Mouse (Mus musculus) heart, adult 18-20 months (tissue): ENCODE data around the gene Tmem185b. TPM values are rescaled to one million over a fixed set of nuclear protein-coding genes. Genes with fewer than 3 reads are reported as not detected.

ENCODE experiments used
- DNase-seq, 2 experiments: peaks; one replicate each; pipeline ENCODE4 v3.0.0; 2021 to 2022; ENCODE audit warnings: mixed read lengths in 1 of 2
- total RNA-seq, 2 experiments: library from RNA; stranded (reverse); gene quantifications; 2 replicates each; pipeline ENCODE4 v1.2.3; 2021

The Tmem185b gene
- total RNA-seq, 2 experiments from 2014 or later: 13.5 to 15.6 TPM

DNA sequence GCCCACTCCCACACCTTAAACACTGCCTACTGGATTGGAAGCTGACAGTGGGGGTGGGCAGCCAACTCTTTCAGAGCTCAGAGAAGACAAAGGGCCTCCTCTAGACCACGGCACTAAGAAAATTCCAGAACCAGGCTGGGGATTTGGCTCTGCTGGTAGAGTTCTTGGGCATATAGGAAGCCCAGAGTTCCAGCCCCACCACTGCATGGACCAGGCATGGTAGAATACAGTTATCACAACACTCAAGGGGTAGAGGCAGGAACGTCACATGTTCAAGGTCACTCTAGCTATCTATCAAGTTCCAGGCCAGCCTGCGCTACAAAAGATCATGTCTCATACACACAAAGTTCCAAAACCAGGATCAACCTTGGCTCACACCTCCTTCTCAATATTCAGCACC is 22.8 kb upstream of the Tmem185b start:
- no peak for DNase-seq

DNA sequence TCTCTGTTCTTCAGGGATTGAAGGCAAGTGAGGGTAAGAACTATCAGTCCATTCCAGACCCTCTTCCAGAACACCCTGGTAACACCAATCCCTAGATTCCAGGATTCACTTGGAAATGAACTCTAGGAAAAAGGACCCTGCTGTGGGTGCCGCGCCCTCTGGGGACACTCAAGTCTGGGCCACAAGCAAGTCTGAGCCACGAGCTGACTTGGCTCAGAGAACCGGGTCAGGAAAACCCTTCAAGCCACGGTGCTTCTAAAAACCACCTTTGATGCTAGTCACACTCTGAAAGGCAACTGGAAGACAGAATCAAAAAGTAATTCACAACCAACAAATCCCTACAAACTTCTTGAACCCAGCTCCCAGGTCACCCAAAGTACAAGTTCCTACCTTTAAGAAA is 22.2 kb upstream of the Tmem185b start:
- no peak for DNase-seq

DNA sequence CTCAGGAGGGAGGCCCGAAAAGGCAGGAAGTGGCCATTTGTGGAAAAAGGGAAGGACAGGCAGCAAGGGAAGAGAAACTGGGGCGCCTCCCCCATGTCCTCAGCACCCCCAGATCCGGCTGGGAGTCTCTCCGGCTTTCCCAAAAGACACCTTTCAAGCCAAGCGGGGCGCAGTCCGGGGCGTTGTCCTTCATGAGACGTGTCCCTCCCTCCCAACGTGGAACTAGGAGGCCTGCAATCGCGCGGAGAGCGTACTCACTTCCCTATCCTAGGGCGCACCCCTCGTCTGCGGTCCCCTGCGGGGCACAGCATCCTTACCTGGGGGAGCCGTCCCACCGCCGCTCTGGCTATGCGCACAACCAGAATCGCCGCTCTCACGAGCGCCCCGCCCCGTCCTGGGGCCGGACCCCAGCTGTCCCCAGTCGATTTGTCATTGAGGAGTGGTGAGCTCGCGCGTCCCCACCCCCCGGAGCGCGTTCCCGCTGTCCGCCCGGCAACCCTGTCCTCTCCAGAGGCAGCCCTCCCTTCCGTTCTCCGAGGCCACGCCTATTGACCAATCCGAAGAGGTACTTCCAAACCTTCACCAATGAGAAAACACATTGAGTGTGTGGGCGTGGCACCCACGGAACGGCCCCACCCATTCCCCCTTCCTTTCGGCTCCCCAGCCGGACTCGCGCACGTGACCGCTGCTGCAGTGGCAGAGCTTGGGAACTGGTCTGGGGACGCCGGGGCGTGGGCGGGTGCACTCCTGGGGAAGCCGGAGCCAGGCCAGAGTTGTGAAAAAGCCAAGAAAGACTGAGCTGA is 21.5 kb upstream of the Tmem185b start, which contains the start of gene Ralb:
Ralb (minus strand) TSS at position 535 of the 803 bp plus-strand sequence.
- peak; percentile 98 to 100 for DNase-seq

DNA sequence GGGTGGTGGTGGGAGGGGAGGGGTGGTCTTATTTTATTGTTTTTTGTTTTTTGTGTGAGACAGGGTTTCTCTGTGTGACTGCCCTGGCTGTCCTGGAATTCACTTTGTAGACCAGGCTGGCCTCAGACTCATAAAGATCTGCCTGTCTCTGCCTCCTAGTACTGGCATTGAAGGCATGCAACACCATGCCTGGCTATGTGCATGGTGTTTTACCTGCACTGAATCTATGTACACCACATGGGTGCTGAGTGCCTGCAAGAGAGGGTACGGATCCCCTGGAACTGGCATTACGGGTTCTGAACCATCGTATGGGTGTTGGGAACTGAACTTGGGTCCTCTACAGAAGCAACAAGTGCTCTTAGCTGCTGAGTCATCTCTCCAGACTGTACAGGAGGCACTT is 20.0 kb upstream of the Tmem185b start:
- no peak for DNase-seq

DNA sequence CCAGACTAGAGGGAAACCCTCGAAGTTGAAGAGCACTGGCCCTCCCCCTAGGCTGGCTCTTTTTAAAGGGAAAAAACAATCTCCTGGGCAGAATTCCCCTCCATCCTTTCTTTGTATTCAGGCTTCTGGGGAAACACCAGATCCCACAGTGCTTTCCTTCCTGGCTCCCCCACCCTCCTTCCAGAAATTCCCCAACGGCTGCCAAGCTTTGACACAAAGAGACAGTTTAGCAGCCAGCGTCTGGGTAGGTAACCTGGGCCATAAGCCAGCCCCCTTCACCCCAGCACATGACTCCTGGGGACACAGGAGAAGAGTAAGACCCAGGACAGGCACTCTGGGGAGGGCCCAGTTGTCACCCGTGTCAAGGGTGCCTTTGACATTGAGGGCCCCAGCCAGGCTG is 17.4 kb upstream of the Tmem185b start:
- DNase-seq: peak; percentile 51 to 85

DNA sequence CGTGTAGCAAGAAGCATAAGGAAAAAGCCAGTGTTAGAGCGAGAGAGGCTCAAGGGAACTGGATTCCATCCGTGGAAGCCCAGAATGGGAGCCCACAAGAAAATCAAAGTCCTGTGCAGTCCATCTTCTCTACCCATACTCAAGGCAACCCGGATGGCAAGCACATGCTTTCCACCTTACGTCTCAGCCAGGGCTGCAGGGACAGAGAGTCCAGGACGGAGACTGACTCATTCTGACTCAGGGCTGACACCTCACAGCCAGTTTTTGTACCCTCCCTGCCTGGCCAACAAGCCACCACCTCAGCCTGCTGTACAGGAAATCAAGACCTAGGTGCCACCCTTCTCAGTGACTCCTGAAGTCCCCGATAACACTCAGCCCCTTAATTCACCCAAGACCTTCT is 16.5 kb upstream of the Tmem185b start:
- peak in 1 of 2 experiments; percentile 21 for DNase-seq

DNA sequence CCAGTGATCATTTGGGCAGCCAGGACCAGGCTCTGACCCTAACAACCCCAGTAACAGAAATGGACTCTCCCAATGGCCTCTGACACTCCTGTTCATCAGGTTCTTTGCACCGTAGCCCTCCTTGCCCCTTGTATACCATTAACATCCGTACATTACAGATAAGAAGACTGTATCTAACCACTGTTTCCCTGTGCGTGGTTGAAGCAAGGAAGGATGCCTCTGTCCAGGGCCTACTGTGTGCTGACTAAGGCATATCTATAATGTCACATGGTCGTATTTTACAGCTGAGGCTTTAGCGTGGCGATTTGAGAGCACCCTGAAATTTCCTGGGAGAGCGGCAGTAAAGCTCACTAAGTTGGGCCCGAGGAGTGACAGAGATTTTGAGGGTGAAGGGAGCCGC is 15.6 kb upstream of the Tmem185b start:
- DNase-seq: no peak

DNA sequence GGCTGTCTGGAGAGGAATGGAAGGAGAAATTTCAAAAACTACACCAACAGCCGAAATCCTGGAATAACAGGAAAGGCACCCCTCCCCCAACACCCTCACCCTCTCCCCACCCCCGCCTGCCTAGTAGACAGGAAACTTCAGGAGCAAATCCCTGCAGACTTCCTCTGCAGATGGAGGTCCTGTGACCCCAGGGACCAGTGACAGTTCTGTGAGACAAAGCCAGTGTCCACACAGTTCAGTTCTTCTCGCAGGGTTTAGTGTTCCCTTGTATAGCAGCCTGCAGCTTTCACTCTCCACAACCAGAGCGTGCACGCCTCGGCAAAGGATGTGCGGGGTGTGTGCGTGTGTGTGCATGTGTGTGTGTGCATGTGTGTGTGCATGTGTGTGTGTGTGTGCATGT is 15.1 kb upstream of the Tmem185b start:
- peak in 1 of 2 experiments; percentile 57 for DNase-seq

DNA sequence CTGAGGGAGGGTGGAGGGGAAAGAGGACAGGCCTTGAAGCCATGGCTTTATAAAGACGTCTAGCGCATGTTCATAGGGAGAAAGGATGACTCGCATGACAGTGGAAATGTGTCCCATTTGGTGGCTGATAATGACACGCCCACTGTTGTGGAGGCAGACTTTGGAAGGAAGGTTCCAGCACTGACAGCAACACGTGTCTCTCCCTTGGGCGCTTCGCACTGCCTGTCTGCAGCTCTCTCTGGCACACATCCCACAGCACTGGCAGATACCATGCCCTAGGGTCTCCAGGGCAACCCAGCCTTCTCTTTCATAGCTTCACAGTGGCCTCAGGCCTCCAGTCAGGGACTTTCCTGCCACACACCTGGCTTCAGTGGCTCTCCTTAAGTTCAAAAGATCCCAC is 7.9 kb upstream of the Tmem185b start:
- DNase-seq: no peak

DNA sequence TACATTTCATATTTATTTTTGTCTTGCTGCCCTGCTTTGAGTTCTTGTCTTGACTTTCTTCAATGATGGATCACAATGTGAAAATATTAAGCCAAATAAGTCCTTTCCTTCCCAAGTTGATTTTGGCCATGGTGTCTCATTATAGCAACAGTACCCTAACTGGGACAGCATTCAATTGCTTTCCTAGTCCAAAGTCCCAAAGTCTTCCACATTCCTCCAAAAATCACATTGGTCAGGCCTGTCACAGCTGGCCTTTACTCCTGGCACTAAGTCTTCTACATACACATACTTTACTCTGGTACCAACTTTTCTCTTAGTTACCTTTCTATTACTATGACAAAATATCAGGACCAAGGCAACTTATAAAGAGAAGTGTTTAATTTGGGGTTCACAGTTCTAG is 7.2 kb upstream of the Tmem185b start:
- DNase-seq: no peak

DNA sequence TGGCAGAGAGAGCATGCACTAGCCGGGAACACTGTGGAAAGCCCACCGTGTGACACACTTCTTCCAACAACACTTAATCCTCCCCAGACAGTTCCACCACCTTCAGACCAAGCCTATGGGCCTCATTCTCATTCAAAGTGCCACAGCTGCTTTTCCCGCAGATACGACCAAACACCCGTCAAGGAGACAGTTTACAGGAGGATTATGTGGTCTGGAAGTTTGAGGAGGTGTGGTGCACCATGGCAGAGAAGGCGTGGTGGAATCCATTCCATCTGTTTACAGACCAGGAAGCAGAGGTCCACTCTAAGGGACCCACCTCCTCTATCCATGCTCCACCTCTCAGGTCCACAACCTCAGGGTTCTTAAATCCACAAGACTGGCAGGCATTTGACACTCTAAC is 6.7 kb upstream of the Tmem185b start:
- no peak for DNase-seq

DNA sequence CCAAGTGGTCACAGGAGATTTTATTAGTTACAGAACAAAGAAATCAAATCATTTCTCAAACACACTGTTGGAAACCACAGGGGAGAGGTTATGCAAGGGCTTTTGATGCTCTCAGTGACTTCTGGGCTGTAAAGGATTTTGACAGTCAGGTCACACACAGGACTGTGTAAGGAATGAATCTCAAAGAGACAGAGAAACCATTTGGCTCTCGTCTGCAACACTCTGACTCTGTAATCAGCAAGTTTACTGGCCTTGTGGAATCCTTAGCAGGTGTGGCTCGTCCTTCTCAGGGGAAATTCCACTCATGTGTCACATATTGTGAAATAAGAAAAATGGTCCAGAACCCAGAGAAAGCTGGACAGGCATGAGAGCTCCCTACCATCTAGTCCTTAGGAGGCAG is 4.9 kb upstream of the Tmem185b start:
- peak in 1 of 2 experiments; percentile 21 for DNase-seq

DNA sequence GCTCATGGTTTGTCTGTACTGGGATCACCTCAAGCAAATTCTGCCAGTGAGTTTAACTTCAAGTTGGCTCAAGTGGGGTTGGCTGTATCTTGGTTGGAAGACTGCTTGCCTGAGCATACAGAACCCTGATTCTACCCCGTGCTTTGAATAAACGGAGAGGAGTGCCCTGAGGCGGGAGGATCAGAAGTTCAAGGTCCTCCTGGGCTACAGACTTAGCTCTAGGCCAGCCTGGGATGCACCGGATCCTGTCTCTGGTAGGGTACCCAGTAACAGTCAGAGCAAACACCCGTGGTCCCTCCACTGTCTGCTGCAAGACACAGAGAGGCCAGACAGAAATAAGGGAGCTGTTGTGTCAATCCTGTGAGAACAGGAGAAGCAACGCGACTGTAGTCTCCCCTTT is 4.3 kb upstream of the Tmem185b start:
- no peak for DNase-seq

DNA sequence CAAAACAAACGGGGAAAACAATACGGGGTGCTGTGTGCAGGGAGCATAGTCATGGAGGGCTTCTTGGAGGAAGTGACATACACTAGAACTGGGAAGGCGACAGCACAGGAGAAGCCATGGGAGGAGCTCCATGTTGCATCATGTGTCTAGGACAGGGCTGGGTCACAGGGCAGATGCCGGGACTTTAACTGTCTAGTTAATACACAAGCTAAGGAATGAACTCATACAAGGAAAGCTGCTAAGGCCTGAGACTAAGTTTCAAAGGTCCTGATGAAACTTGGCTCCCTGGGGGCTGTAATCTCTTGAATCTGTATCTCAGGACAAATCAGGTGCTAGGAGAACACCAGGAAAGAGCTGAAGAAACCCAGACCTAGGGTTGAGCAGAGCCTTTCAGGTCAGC is 3.2 kb upstream of the Tmem185b start:
- no peak for DNase-seq

DNA sequence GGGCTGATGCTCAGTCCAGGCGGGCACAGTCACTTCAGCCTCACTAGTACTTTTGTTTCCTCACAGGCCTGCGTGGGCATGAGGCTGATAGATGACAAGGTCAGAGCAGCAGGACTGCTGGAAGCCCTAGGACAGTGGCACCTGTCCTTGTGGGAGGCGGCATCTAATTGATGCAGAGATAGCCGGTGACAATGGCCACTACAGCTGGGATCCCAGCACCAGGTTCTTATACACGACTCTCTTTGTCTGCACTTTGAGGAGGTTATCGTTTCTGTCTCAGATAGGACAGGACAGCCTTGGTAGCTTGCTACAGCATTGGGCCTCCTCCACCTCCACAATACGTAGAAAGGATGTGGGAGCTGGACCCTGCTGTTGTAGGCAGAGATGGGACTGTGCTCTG is 2.6 kb upstream of the Tmem185b start:
- DNase-seq: no peak

DNA sequence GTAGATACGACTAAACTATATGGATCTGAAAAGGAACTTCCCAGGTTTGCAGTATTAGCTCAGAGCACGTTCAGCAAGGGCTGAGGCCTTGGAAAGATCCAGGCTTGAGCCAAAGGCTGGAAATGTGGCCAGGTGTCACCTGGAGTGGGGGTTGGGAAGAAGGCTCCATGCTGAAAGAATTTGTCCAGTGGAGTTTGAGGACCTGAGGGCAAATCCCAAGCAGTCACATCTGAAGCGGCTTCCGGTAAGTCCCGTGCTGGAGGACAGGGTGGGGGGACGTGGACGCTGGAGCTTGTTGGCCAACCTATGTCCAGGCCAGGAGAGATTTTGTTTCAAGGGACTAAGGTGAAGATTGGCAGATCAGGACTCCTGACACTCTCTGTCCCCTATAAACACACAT is 2.1 kb upstream of the Tmem185b start:
- DNase-seq: no peak

DNA sequence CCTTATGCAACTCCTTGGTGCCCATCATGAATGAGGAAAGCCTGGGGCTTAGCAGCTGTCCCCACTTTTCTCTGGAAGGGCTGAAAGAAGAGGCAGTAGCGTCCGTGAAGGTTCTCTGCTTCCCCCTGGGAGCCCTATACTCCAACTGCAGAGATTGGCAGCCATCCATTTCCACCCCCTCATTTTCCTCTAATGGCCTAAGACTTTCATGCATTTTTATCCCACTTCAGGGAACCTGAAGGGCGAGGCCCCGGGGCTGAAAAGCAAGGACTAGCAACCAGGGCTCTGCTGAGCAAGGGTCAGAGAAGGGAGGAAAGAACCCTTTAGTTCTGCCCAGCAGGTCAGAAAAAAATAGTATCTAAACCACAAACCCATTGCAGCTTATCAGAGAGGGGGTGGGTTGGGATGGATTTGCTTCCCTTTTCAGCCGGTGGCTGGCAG is 936 bp upstream of the Tmem185b start:
- DNase-seq: peak; percentile 31 to 48

DNA sequence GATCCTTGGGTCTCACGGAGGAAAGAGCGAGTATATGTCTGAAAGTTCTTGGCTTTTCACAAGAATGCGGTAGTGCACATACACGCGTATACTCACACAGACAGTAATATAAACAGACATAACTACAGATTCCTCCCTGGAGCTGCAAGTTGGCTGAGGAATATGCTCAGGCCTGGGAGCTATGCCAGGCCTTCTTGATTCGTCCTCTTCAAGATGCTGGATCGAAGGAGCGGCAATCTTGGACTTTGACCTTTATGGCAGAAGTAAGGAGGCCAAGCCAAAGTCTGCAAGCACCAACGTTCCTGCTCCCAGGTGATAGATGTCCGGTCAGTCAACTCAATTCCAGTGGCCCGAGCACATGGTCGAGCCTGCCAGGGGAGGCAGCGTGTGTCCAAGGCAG is 5.0 kb downstream of the Tmem185b start:
- DNase-seq: no peak

DNA sequence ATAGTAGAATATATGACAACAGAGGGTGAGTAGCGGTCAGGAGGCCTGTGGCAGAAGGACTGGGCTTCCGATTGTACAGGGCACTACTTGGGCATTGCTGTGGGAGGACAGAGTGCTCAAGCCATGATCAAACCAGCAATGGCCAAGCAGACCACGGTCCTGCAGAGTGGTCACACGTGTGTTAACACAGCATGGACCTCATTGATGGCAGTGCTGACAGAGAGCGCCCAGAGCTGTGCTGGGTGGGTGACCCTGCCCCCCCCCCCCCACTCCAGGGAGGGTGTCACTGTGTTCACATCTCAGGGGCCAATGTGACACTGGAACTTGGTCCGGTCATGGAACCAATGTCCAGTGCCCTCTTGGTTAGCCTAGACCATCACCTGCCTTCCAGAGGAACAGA is 6.2 kb downstream of the Tmem185b start:
- DNase-seq: no peak

DNA sequence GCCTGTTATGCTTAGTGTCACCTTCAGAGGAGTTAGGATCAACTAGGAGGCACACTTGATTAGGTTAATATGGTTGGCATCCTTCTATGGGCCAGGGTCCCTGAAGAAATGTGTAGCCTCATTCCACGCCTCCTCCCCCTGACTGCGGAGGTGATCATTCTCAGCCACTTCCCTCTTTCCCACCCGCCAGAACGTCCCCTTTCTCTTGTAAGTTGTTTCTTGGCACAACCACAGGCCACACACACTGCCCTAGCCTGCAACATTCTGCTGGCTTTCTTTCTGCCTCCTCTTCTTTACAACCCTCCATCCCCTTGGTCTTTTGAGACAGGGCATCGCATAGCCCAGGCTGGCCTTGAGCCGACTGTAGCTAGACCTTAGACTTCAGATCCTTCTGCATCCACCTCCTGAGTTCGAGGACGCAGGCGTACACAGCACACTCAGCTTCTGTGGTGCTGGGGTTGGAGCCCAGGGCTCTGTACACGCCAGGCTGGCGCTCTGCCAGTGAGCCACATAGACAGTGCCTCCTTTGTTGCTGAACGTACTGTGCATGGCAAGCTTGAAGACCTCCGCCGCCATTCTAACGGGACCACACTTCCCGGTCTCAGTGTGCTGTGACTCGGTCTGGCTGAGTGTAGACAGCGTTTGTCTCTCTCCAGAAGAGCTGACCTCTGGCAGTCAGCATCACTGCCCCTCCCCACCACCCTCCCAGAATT is 7.3 kb downstream of the Tmem185b start:
- no peak for DNase-seq

DNA sequence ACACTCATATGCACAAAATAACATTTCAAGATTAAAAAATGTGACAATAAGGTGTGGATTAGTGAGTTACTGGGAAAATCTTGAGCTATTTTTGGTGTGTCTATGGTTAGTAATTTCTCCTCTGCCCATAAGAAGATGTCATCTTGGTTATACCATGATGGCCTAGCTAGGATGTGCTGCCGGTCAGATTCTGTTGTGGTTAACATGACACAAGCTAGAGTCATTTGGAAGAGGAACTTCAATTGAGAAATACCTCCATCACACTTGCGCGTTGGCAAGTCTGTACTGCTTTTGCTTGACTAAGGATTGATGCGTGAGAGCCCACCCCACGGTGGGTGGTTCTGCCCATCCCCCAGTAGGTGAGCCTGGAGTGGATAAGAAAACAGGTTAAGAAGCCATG is 8.4 kb downstream of the Tmem185b start:
- DNase-seq: no peak

DNA sequence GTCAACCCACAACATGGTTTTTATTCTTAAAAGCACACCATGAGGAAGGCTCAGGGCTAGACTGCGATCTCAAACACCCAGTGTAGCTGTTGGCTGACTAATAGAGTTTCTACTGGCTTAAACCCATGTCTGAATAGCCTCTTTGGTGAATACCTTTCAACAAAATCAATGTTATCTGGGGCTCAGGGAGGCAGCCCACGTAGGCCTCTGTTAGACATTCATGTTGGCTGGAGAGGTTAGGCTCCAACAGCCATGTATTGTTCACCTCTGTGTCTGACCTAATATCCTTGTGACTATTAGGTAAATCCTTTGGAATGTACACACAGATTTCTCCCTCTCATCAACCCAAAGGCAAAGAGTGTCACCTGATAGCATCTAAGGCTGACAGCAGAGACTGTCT is 10.2 kb downstream of the Tmem185b start:
- DNase-seq: no peak

DNA sequence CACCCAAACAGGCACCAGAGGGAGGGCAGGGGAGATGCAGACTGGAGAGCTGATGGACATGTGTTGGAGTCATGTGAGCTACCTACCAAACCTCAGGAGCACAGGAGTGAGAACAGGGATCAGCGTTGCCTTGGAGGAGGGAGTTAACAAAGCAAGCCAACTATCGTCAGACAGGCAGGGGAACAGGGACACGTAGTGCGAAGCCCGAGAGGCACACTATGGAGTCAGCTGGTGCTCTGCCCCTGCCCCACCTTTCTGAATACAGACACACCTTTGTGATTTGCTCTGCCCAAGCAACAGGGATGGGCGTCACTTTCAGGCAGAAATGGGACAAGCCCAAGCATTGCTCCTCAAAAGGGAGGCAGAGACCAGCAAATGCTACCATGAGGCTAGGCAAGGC is 11.7 kb downstream of the Tmem185b start:
- no peak for DNase-seq

DNA sequence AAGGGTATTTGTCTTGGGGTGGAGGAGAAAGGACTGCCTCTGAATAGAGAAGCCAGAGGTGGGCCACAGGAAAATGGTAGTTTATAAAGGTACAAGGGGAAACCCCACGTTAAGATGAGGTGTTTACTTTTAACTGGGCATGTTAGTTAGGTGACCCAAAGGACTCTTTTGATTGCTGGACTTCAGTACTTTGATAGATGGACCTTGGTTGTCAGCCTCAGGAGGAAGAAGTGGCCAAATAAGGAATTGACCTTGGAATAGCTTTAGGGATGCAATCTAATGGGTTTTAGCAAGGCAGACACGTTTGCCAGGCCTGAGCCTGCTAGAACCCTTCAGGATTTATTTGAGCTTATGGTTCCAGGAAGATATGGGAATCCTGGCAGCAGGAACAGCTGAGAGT is 13.3 kb downstream of the Tmem185b start:
- DNase-seq: no peak
